Mouse (Mus musculus) mature B cell (primary cell): ENCODE measurements around the gene Igfbp6.

Source experiments
- in situ Hi-C: fragments of 300-500 bp; cut with MboI; formaldehyde crosslinking; loops from 2 replicates; pipeline ENCODE4 v1.14.3; 2019

Igfbp6 gene

GRCm38 (mm10) chr15:102176571-102177316 is 32.6 kb downstream of the Igfbp6 start:
- in situ Hi-C loops = loop anchor here (5.0 kb wide), 1 partner anchor 46 kb away; no protein-coding TSS in a partner anchor

GRCm38 (mm10) chr15:102177417-102177816 is 33.3 kb downstream of the Igfbp6 start:
- in situ Hi-C loops = loop anchor here (5.0 kb wide), 1 partner anchor 45 kb away; no protein-coding TSS in a partner anchor

DNA sequence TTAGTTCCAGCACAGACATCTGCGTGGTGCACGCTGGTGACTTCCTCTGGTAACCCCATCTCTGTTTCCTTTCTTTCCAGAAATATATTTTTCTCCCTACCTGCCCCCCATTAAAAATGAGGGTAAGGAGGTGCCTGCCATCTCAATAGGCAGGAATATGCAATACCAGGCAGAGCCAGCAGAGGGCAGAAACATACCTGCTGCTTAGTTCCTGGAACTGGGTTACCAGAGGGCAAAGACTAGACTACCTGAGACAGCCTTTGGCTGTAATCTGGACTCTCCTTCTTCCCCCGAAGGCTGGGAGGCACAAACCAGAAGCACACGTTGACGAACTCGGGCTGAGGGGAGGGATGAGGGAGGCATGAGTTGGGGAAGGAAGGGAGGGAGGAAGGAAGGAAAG is 34.1 kb downstream of the Igfbp6 start:
- in situ Hi-C loops = loop anchor here (5.0 kb wide), 1 partner anchor 44 kb away; no protein-coding TSS in a partner anchor

GRCm38 (mm10) chr15:102179106-102179505 is 34.9 kb downstream of the Igfbp6 start:
- in situ Hi-C loops = loop anchor here (5.0 kb wide), 1 partner anchor 43 kb away; no protein-coding TSS in a partner anchor

DNA sequence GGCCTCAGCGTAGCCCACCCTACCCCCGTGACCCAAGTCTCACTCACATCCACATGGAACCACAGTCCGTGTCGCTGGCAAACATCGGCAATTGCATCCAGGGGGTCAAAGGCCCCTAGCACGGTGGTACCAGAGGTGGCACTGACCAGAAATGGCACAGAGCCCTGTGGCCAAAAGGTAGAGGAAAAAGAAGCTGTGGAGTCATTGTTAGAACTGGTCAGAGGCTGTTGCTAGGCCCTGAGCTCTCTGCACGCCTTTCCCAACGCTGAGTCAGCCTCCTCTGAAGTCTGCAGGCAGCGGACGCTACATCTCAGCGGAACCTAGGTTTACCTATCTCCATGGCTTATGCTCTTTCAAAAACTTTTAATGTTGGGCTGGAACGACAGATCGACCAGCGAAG is 35.8 kb downstream of the Igfbp6 start:
- in situ Hi-C loops = loop anchor here (5.0 kb wide), 1 partner anchor 42 kb away; no protein-coding TSS in a partner anchor

- in situ Hi-C loops = no loop called here
These were observed 38.9 kb downstream of the Igfbp6 start for GRCm38 (mm10) chr15:102183076-102183475.

GRCm38 (mm10) chr15:102186239-102186638 is 42.1 kb downstream of the Igfbp6 start:
- in situ Hi-C loops = no loop called here

DNA sequence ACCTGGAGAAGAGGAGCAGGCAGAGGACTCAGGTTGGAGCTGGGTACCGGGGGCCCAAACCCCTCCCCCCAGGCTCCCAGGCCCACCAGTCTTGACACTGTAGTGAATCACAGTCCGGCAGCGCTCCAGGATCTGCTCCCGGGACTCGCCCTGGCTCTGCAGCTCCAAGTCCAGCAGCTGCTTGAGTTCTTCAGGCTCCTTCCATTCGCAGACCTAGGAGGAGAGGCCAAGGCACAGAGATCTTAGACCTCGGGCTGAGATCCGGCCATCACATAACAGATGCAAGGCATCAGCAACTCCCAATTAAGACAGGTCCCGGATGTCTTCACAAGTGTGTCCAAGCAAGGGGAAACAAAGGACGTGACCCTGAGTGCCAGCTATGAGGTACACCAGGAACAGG is 43.9 kb downstream of the Igfbp6 start:
- in situ Hi-C loops = no loop called here

GRCm38 (mm10) chr15:102188883-102189282 is 44.7 kb downstream of the Igfbp6 start:
- in situ Hi-C loops = no loop called here

- in situ Hi-C loops = no loop called here
These were observed 47.5 kb downstream of the Igfbp6 start for GRCm38 (mm10) chr15:102191699-102192098.

- in situ Hi-C loops = no loop called here
These were observed 48.2 kb downstream of the Igfbp6 start for GRCm38 (mm10) chr15:102192271-102192812.

DNA sequence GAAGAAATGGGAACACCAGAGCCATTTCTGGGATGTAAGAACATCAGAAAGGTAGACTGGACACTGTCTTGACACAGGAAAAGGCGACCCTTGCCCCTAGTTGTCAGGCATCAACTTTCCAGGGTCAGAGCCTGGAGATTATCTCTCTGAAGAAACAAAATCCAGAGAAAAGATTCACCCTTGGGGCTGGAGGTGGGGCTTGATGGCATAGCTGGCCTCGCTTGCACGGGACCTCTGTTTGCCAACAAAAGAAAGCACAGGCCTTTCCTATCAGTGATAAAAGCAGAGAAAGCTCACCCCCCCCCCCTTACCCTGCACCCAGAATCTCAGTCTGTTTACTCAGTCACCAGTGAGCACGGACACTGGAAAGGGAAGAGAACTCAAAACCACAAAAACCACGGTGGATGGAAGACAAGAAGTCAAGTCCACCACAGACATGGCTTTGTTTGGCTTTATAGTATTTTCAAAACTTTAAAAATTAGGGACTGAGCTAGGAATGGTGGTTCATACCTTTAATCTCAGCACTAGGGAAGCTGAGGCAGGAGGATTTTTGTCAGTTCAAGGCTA is 48.7 kb downstream of the Igfbp6 start:
- in situ Hi-C loops = no loop called here

DNA sequence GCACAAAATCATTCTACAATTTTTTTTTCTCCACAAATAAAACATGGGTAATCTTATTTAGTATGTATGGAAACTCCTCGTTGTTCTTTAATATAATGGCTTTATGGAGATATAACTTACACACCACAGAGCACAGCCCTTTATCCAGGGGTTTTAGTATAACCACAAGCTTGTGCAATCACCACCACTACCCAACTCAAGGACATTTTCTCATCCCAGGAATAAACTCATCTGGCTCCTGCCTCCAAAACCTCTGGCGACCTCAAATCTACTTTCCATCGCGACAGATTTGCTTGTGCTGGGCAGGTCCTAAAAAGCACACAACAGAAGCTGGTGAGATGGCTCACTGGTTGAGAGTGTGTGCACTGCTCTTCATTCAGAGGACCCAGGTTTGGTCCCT is 49.5 kb downstream of the Igfbp6 start:
- in situ Hi-C loops = no loop called here

- in situ Hi-C loops = no loop called here
These were observed 50.3 kb downstream of the Igfbp6 start for GRCm38 (mm10) chr15:102194439-102194838.

DNA sequence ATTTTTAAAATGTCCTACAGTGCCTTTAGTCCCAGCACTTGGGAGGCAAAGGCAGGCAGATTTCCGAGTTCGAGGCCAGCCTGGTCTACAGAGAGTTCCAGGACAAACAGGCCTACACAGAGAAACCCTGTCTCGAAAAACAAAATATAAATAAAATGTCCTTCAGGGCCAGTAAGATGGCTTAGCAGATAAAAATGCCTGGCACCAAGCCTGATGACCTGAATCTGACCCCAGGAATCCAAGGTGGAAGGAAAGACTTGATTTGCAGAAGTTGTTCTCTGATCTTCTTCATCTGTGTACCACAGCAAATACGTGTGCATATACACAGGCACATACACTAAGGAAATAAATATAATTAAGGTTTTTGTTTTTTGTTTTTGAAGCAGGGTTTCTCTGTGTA is 51.2 kb downstream of the Igfbp6 start:
- in situ Hi-C loops = no loop called here

GRCm38 (mm10) chr15:102198841-102199240 is 54.7 kb downstream of the Igfbp6 start:
- in situ Hi-C loops = no loop called here
